Mouse (Mus musculus) Muller cell, postnatal 12 days (primary cell): ENCODE measurements around the gene Cggbp1.
"Not testable (repeated sequence)": the region's sequence is repeated elsewhere in the genome, so short reads cannot be mapped to it uniquely, and the experiment has no call there.

Experiments
- DNase-seq: peaks from one replicate; pipeline ENCODE4 v3.0.0-alpha.2; 2015; ENCODE audit errors: inconsistent ontology term

The Cggbp1 gene

GRCm38 (mm10) chr16:64851563-64852362 is at the start of gene Cggbp1, which contains the start of gene Zfp654:
TSS of gene Cggbp1 (plus strand) at chr16:64851996.
TSS of gene Zfp654 (minus strand) at chr16:64851652.
- peak; percentile 100 for DNase-seq

- no peak for DNase-seq
Observed at GRCm38 (mm10) chr16:64803041-64803440, 48.8 kb upstream of the Cggbp1 start.

GRCm38 (mm10) chr16:64817094-64817765 is 34.6 kb upstream of the Cggbp1 start:
- no peak for DNase-seq

- DNase-seq: no peak
Observed at GRCm38 (mm10) chr16:64823890-64824289, 27.9 kb upstream of the Cggbp1 start.

GRCm38 (mm10) chr16:64824474-64824873 is 27.3 kb upstream of the Cggbp1 start:
- DNase-seq: no peak

- DNase-seq: no peak
Observed at GRCm38 (mm10) chr16:64830291-64830690, 21.5 kb upstream of the Cggbp1 start.

GRCm38 (mm10) chr16:64835996-64836545 is 15.7 kb upstream of the Cggbp1 start:
- DNase-seq: no peak

GRCm38 (mm10) chr16:64836709-64837108 is 15.1 kb upstream of the Cggbp1 start:
- no peak for DNase-seq

GRCm38 (mm10) chr16:64841481-64842373 is 10.1 kb upstream of the Cggbp1 start:
- DNase-seq: no peak

- DNase-seq: no peak
Observed at GRCm38 (mm10) chr16:64842374-64842729, 9.4 kb upstream of the Cggbp1 start.

GRCm38 (mm10) chr16:64845947-64846346 is 5.8 kb upstream of the Cggbp1 start:
- no peak for DNase-seq

GRCm38 (mm10) chr16:64850287-64851084 is 1.3 kb upstream of the Cggbp1 start:
- peak; percentile 26 for DNase-seq

- DNase-seq: no peak
Observed at GRCm38 (mm10) chr16:64851085-64851562, 672 bp upstream of the Cggbp1 start.

- DNase-seq: peak; percentile 42
Observed at GRCm38 (mm10) chr16:64852441-64852871, 660 bp downstream of the Cggbp1 start.

GRCm38 (mm10) chr16:64852891-64853290 is 1.1 kb downstream of the Cggbp1 start:
- DNase-seq: peak; percentile 7

- DNase-seq: no peak
Observed at GRCm38 (mm10) chr16:64856946-64857345, 5.2 kb downstream of the Cggbp1 start.

GRCm38 (mm10) chr16:64865841-64866240 is 14.0 kb downstream of the Cggbp1 start:
- DNase-seq: not testable (repeated sequence)

- DNase-seq: no peak
Observed at GRCm38 (mm10) chr16:64868613-64869012, 16.8 kb downstream of the Cggbp1 start.

- no peak for DNase-seq
Observed at GRCm38 (mm10) chr16:64869621-64870020, 17.8 kb downstream of the Cggbp1 start.

GRCm38 (mm10) chr16:64872296-64872695 is 20.5 kb downstream of the Cggbp1 start:
- DNase-seq: no peak

- peak; percentile 31 for DNase-seq
Observed at GRCm38 (mm10) chr16:64872841-64873240, 21.0 kb downstream of the Cggbp1 start.
